Mouse (Mus musculus): Measurements from ENCODE around the gene Ap3d1. TPM values are rescaled to one million over a fixed set of nuclear protein-coding genes. Genes with fewer than 3 reads are reported as not detected.

The Ap3d1 gene
- polyA plus RNA-seq, 1 experiment from 2014 or later: 96.3 TPM

DNA sequence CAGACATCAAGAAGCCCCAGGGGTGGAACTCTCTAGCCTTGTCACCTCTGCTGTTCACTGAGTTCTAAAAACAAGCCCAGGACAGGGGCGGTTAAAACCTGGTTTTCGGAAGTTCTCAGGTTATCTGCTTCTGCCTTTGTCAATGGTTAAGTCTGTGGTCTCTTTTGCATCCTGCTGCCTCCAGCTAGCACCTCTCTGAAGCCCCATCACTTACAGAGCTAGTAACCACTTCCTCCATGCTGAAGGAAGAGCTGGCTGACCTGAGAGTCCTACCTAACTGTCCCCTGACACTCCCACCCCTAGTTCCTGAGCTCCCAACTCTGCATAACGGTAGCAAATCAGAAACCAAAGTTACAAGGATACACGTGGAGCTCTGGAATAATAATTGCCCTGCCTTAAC, 41.3 kb downstream of the Ap3d1 start:
- Histone ChIP-seq H3K9me3 (no peaks in the 10 kb centered on the region), H3K27ac (no peak overlapping the region), H3K4me2 (replicated peaks) (peak overlapping the region; percentile 77), H3K27me3 (no peaks in the 10 kb centered on the region), H3K4me3 (replicated peaks) (peak overlapping the region; percentile 71), H3K9ac (replicated peaks) (peak overlapping the region; percentile 78), H3K4me1 (replicated peaks) (peaks cover 53% of the 10 kb centered on the region), H3K36me3 (peaks cover 5% of the 10 kb centered on the region)
- 47% methylated on average over 4 of the region's 4 CpGs for WGBS
- no peak for ATAC-seq

DNA sequence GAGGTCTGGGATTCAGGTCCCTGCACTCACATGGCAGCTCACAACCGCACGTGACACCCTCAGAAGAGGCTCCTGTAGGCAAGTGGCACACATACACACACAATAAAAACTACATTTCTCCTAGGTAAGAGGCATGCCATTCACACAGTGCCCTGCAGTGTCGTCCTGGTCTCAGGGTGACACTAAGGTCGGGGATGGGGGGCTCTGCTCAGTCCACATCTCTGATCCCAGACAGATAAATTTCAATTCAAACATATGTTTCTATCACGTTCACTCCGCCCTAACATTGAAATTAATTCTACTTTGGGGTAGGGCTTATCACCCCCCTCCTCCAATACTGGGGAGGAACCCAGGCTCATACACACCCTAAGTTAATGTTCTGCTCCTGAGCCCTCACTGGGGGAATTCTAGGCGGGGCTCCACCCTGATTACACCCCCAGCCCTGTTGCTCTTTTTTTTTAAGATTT, 42.0 kb downstream of the Ap3d1 start:
- Histone ChIP-seq H3K4me1 (replicated peaks) (peaks cover 53% of the 10 kb centered on the region), H3K4me2 (replicated peaks) (peak overlapping the region; percentile 77), H3K27me3 (no peaks in the 10 kb centered on the region), H3K9ac (replicated peaks) (peak overlapping the region; percentile 78; the same call in 1 of the 2 replicates), H3K9me3 (no peaks in the 10 kb centered on the region), H3K27ac (no peak overlapping the region), H3K36me3 (peaks cover 2% of the 10 kb centered on the region; the same call in 1 of the 2 replicates), H3K4me3 (replicated peaks) (peak overlapping the region; percentile 71)
- ATAC-seq: no peak
- WGBS: 92% methylated on average over 7 of the region's 7 CpGs

DNA sequence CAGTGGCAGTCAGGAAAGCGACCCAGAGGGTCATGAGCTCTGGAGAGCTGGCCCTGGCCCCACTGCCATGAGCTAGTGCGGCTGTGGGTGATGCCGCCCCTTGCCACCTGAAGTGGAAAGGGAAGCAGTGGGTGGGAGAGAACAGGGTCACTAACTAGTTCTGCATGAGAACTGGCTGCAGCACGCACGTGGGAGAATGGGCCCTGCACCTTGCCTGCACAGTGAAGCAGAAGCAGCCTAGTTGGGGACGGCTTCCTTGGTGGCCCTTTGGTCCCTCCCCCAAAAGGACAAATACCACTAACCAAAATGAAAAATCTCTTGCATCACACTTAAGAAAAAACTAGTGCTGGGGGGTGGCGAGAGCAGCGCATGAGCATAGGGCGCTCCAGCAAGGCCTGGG, 43.5 kb downstream of the Ap3d1 start:
- WGBS: 90% methylated on average over 9 of the region's 9 CpGs
- H3K36me3 ChIP-seq: peaks cover 15% of the 10 kb centered on the region
- no peak for ATAC-seq

DNA sequence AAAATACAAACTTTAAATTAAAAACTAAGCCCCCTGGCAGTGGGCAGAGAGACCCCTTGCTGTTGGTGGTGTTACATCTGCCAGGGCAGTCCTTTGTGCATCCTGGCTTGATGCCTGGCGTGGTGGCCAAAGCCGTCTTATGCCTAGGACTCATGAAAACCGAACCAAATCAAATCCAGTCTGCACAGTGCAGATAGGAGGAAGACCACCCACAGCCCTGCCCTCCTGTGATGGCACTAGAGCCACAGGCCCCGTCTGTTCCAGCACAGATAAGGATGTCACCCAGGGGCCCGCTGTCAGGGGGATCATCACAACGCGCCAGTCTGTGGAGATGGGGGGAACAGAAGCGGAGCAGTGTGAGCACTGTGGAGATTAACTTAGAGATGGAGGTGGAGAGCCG, 44.3 kb downstream of the Ap3d1 start:
- H3K9ac ChIP-seq (replicated peaks): no peak overlapping the region
- peaks cover 21% of the 10 kb centered on the region for H3K36me3 ChIP-seq
- H3K4me2 ChIP-seq (replicated peaks): no peak overlapping the region
- no peak overlapping the region for H3K27ac ChIP-seq
- H3K4me1 ChIP-seq (replicated peaks): peaks cover 38% of the 10 kb centered on the region
- H3K9me3 ChIP-seq: no peaks in the 10 kb centered on the region
- H3K27me3 ChIP-seq: no peaks in the 10 kb centered on the region
- H3K4me3 ChIP-seq (replicated peaks): no peak overlapping the region
- WGBS: 80% methylated on average over 9 of the region's 9 CpGs
- ATAC-seq: no peak

More for the DNA sequence above, 43.5 kb downstream of the Ap3d1 start:
- peaks cover 46% of the 10 kb centered on the region for H3K4me1 ChIP-seq (replicated peaks)
- H3K27ac ChIP-seq: no peak overlapping the region
- H3K27me3 ChIP-seq: no peaks in the 10 kb centered on the region
- no peak overlapping the region for H3K9ac ChIP-seq (replicated peaks)
- no peak overlapping the region for H3K4me2 ChIP-seq (replicated peaks)
- H3K9me3 ChIP-seq: no peaks in the 10 kb centered on the region
- no peak overlapping the region for H3K4me3 ChIP-seq (replicated peaks)

DNA sequence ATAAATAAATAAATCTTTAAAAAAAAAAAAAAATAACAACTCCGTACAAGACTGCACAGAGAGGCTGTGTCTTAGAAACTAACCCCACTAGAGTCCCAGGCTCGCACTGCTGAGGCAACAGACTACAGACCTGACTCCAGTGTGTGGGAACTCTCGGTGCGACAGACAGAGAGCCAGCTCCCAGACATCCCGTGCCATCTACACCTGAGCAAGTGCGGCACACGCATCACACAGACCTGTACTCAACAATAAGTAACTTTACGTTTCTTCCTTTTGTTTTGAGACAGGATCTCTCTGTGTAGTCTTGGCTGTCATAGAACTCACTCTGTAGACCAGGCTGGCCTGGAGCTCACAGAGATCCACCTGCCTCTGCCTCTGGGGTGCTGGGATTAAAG, 44.7 kb downstream of the Ap3d1 start:
- WGBS: 94% methylated on average over 8 of the region's 8 CpGs
- H3K4me1 ChIP-seq (replicated peaks): peaks cover 34% of the 10 kb centered on the region
- no peaks in the 10 kb centered on the region for H3K9me3 ChIP-seq
- H3K27ac ChIP-seq: no peak overlapping the region
- no peaks in the 10 kb centered on the region for H3K27me3 ChIP-seq
- H3K4me3 ChIP-seq (replicated peaks): no peak overlapping the region
- no peak overlapping the region for H3K9ac ChIP-seq (replicated peaks)
- no peak for ATAC-seq
- no peak overlapping the region for H3K4me2 ChIP-seq (replicated peaks)
- H3K36me3 ChIP-seq: peaks cover 21% of the 10 kb centered on the region

DNA sequence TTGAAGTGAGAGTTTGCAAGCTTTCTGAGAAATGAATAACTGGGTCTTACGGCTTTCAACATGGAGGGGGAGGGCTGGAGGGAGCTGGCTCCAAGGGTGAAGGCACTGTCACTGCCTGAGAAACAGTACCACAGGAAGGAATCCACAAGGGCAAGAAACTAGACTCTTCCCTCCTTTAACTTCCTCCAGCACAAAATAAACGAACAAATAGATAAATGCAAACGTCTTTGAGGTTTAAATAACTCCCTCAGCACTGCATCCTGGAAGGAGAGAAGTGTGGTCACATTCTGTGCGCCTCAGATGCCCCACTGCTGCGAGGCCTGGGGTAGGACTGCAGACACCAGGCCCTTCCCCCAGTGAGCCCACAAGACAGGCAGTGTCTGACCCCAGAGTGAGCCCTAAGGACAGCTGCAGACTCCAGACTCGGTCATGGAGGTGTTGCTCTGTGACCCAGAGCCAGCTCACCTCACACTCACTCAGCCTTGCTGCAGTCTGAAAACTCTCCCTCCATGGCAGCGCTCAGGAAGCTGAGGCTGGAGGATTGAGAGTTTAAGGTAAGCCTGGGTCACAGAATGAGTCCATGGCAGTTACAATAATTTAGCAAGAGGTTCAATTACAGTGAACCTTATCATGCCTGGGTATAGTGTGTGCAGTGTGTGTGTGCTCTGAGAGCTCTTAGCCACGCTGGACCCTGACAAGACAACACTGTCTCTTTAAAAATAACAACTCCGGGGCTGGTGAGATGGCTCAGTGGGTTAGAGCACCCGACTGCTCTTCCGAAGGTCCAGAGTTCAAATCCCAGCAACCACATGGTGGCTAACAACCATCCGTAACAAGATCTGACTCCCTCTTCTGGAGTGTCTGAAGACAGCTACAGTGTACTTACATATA, 45.3 kb downstream of the Ap3d1 start:
- no peak overlapping the region for H3K27ac ChIP-seq
- no peak overlapping the region for H3K4me3 ChIP-seq (replicated peaks)
- H3K36me3 ChIP-seq: peaks cover 21% of the 10 kb centered on the region
- no peak for ATAC-seq
- H3K27me3 ChIP-seq: no peaks in the 10 kb centered on the region
- 77% methylated on average over 12 of the region's 12 CpGs for WGBS
- H3K9me3 ChIP-seq: no peaks in the 10 kb centered on the region
- H3K4me1 ChIP-seq (replicated peaks): peaks cover 34% of the 10 kb centered on the region
- H3K4me2 ChIP-seq (replicated peaks): no peak overlapping the region
- H3K9ac ChIP-seq (replicated peaks): no peak overlapping the region

DNA sequence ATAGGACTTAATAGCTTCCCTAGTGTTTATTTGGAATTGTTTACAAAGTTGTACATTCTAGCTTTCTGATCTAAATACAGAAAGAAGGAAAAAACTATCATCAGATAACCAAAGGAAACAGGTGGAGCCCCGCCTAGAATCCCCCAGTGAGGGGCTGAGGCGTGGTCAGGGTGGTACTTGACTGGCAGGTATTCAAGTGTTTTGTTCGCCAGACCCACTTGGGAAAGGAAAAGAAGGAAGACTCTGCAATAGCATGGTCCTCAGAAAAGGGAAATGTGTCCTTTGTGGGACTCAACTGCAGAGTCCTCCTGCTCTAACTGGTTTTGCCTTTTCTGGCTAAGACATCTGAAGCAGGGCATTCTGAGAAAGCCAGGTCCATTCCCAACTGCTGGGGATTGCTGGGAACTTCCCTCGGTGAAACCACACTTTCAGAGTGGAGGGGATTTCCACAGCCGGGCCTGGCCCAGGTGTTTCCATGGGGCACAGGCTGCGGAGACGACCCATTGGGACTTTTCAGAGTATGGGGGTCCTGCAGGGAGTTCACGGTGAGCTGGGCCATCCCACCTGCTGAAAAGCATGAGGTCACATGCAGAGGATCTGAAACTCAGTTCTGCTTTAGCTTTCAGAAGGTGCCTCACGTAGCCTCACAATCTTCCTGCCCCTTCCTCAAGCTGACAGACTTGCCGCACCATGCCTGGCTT, 46.1 kb downstream of the Ap3d1 start:
- 73% methylated on average over 10 of the region's 10 CpGs for WGBS
- Histone ChIP-seq H3K9me3 (no peaks in the 10 kb centered on the region), H3K9ac (replicated peaks) (no peak overlapping the region), H3K4me2 (replicated peaks) (no peak overlapping the region), H3K27me3 (no peaks in the 10 kb centered on the region), H3K4me1 (replicated peaks) (peaks cover 30% of the 10 kb centered on the region), H3K27ac (no peak overlapping the region), H3K36me3 (peaks cover 27% of the 10 kb centered on the region), H3K4me3 (replicated peaks) (no peak overlapping the region)
- no peak for ATAC-seq

DNA sequence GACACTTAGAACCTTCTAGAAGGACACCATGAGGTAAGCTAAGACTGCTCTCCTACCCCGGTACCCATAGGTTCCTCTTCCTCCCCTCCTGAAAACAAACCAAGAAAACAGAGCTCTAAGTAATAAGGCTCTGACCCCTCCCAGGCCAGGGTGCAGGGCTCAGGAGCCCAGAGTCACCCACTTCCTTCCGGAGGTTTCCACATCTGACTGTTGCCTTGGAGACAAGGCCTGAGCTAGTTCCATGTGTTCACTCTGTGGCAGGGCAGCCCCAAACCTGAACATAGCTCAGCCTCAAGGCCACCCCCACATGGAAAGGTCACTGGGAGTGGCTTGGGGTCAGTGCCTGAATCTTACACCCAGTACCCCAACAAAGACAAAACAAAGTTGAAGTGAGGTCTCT, 46.9 kb downstream of the Ap3d1 start:
- WGBS: 93% methylated on average over 2 of the region's 2 CpGs
- Histone ChIP-seq H3K27me3 (no peaks in the 10 kb centered on the region), H3K4me1 (replicated peaks) (peaks cover 22% of the 10 kb centered on the region), H3K9me3 (no peaks in the 10 kb centered on the region), H3K4me3 (replicated peaks) (no peak overlapping the region), H3K27ac (no peak overlapping the region), H3K4me2 (replicated peaks) (no peak overlapping the region), H3K36me3 (peaks cover 35% of the 10 kb centered on the region), H3K9ac (replicated peaks) (no peak overlapping the region)
- no peak for ATAC-seq

DNA sequence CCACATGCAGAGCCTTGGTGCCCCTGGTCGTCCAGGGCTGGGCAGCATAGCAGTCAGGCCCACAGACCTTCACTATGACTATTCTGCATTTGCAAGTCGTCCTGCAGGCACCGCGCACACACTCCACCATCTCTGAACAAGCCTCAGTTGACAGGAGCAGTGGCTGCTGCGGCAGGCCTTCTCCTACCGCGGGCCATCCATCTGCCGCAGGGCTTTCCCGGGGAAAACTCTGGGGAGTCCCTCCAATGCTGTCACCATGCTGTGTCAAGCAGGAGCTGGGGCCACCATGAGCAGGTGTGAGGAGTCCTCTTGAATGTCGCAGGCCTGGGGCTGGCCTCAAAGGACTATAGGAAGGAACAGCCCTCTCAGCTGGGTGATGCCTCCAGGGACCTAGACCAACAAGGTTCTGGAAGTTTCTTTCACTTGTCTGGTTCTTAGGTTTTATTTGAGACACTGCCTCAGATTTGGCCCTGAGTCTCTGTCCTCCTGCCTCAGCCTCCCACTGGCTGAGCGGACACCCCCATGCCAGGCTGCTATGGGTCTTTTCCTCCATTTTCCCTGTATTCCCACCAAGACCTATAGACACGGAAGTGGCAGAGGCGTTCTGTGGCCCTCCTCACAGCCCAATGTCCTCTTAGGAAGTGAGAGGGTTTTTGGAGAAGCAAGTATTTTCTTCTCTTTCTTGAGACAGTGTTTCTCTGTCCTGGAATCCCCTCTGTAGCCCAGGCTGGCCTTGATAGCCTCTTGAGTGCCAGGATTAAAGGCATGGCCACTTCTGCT, 47.7 kb downstream of the Ap3d1 start:
- 88% methylated on average over 13 of the region's 13 CpGs for WGBS
- no peak overlapping the region for H3K27ac ChIP-seq
- H3K9me3 ChIP-seq: no peaks in the 10 kb centered on the region
- no peak overlapping the region for H3K4me3 ChIP-seq (replicated peaks)
- H3K36me3 ChIP-seq: peaks cover 43% of the 10 kb centered on the region
- H3K9ac ChIP-seq (replicated peaks): no peak overlapping the region
- no peak overlapping the region for H3K4me2 ChIP-seq (replicated peaks)
- peaks cover 17% of the 10 kb centered on the region for H3K4me1 ChIP-seq (replicated peaks)
- no peak for ATAC-seq
- H3K27me3 ChIP-seq: no peaks in the 10 kb centered on the region

DNA sequence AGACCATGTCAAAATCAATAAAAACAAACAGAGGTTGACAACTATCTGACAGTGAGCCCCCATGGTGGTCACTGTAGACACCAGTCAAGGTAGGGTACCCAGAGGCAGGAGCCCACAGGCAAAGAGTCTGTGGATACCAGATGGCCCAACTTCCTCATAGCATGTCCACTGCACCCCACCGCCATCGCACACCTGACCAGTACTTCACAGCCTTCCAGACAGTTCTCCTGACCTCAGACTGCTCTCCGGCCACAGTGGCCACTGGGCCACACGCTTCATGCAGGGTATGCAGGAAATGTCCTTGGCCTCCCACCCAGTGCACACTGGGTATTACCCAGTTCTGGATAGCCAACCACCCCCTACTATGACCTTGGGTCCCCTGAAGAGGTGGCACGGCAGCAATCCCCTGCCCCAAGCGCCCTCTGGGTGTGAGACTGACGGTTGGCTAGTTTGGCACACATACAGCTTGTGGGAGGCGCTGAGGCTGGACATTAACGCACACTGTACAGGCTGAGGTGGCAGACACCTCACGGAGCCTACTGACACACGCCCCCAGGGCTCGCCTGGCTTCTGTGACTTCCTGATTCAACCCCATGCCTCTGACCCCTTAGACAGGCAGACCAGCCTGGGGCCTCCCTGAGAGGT, 48.5 kb downstream of the Ap3d1 start:
- Histone ChIP-seq H3K9ac (replicated peaks) (no peak overlapping the region), H3K27ac (no peak overlapping the region), H3K36me3 (peaks cover 51% of the 10 kb centered on the region), H3K4me2 (replicated peaks) (no peak overlapping the region), H3K27me3 (no peaks in the 10 kb centered on the region), H3K4me3 (replicated peaks) (no peak overlapping the region), H3K9me3 (no peaks in the 10 kb centered on the region), H3K4me1 (replicated peaks) (peaks cover 16% of the 10 kb centered on the region)
- ATAC-seq: no peak
- WGBS: 93% methylated on average over 12 of the region's 12 CpGs

DNA sequence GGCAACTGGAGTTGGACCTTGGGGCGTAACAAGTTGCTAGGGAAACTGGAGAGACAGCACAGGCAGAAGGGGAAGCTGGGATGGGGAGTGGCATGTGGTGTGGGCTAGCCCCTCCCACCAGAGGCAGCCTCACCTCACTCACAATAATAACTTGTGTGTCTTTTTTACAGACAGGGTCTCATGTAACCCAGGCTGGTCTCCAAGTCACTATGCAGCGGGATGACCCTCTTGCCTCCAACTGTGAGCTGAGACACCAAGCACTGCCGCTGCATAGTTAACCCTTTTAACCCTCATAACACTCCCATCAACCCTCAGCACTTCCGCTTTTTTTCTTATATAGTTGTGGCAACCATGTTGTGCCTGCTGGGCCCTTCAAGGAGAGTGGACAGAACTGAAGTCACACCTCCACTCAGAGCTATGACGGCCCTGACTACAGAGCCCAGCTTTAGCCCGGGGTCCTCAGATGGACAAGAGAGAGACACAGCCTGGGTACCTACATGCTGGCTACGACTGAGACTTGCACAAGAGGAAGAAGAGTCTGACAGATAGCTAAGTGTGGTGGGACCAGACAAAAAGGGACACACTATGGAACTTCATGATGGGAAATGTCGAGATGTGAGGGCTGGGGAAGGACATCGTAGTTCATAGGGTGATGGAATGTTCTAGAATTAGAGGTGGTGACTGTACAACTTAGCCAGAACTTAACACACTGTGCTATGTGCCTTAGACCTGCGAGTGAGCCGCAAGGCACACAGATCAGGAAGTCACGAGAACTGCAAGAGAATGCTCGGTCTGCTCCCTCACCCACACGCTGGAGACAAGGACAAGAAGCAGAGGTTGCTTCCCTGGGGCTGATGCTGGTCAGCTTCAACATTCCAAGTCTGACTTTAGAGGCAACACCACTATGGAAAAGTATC, 49.6 kb downstream of the Ap3d1 start:
- Histone ChIP-seq H3K4me2 (replicated peaks) (no peak overlapping the region), H3K9ac (replicated peaks) (no peak overlapping the region), H3K4me1 (replicated peaks) (peaks cover 9% of the 10 kb centered on the region; the same call in 1 of the 2 replicates), H3K9me3 (no peaks in the 10 kb centered on the region), H3K27ac (no peak overlapping the region), H3K27me3 (no peaks in the 10 kb centered on the region), H3K4me3 (replicated peaks) (no peak overlapping the region), H3K36me3 (peaks cover 59% of the 10 kb centered on the region)
- no peak for ATAC-seq
- WGBS: 84% methylated on average over 14 of the region's 14 CpGs

Data from midbrain, embryonic 13.5 days (tissue).